Mouse (Mus musculus): Measurements from ENCODE around the gene Tlcd1. TPM values are rescaled to one million over a fixed set of nuclear protein-coding genes. Genes with fewer than 3 reads are reported as not detected.

The Tlcd1 gene
- polyA plus RNA-seq, 1 experiment from 2014 or later = 28.0 TPM

DNA sequence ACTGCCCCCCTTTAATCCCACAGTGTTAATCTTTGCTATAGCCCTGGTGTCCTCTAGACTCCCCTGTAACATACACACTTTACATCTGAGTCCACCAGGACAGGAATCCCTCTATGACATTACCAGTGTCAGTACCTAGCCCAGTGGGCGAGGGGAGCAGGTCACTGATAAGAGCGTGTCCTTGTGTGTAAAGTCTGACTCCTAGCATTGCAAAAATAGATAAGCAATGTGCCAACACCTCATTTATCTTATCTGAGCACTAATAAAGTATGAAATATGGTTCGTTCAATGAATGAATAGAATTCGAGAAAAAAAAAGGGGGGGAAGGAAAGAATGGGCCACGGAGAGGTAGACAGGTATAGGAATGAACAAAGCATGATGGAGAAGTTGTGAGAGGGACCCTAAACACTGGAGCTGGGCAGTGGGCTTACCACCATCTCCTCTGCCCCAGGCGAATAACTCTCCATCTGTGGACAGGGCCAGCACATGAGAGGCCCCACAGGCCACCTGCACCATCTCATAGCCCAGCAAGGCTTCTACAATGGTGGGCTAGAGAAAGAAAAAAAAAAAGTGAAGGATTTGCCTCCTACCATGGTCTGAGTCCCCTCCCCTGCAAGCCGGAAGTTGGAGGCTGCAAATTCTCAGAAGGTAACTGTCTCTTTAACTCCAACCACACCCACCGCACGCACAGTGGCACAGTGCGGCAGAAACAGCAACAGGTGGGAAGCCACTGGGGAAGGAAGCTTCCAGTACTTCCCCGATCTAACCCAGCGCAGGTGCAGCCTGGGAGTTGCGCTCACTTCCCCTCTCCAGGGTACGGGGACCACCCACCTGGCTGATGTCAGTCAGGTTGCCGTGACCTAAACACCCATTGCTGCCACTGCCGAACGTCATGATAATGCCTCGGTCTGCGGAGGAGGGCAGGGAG is 7.7 kb upstream of the Tlcd1 start:
- no peak overlapping the region for H3K4me3 ChIP-seq (ENCODE audit: low read depth, low read length)

GRCm38 (mm10) chr11:78170306-78170705 is 6.2 kb upstream of the Tlcd1 start:
- H3K4me3 ChIP-seq (ENCODE audit: low read depth, low read length) = no peak overlapping the region
- no peak overlapping the region for H3K27ac ChIP-seq (ENCODE audit: low read length)
- H3K4me1 ChIP-seq (ENCODE audit: control insufficient read depth, insufficient read depth, low read length) = peaks cover 13% of the 10 kb centered on the region
- no peak overlapping the region for H3K9ac ChIP-seq (replicated peaks; ENCODE audit: low read depth, low read length)
- H3K27me3 ChIP-seq (ENCODE audit: control insufficient read depth, insufficient read depth, low read length) = no peaks in the 10 kb centered on the region
- ATAC-seq (ENCODE audit: insufficient number of reproducible peaks, insufficient read depth, low FRiP score, low read depth) = no peak
- H3K9me3 ChIP-seq (ENCODE audit: control insufficient read depth, low read depth, low read length) = no peaks in the 10 kb centered on the region
- WGBS = 82% methylated on average over 15 of the region's 15 CpGs
- no peak overlapping the region for H3K4me2 ChIP-seq (replicated peaks; ENCODE audit: low read depth, low read length)
- peaks cover 8% of the 10 kb centered on the region; the same call in 1 of the 2 replicates for H3K36me3 ChIP-seq (ENCODE audit: control insufficient read depth, insufficient read depth, low read length)

More for the DNA sequence above, 7.7 kb upstream of the Tlcd1 start:
- 0 out of 2 replicates have a peak overlapping the region, but pooled peaks have one; percentile 3 for H3K4me2 ChIP-seq (replicated peaks; ENCODE audit: low read depth, low read length)
- no peaks in the 10 kb centered on the region for H3K27me3 ChIP-seq (ENCODE audit: control insufficient read depth, insufficient read depth, low read length)
- peaks cover 13% of the 10 kb centered on the region for H3K4me1 ChIP-seq (ENCODE audit: control insufficient read depth, insufficient read depth, low read length)
- peaks cover 8% of the 10 kb centered on the region; the same call in 1 of the 2 replicates for H3K36me3 ChIP-seq (ENCODE audit: control insufficient read depth, insufficient read depth, low read length)
- ATAC-seq (ENCODE audit: insufficient number of reproducible peaks, insufficient read depth, low FRiP score, low read depth) = no peak
- H3K9me3 ChIP-seq (ENCODE audit: control insufficient read depth, low read depth, low read length) = no peaks in the 10 kb centered on the region
- WGBS = 48% methylated on average over 19 of the region's 19 CpGs
- H3K27ac ChIP-seq (ENCODE audit: low read length) = no peak overlapping the region
- no peak overlapping the region for H3K9ac ChIP-seq (replicated peaks; ENCODE audit: low read depth, low read length)

DNA sequence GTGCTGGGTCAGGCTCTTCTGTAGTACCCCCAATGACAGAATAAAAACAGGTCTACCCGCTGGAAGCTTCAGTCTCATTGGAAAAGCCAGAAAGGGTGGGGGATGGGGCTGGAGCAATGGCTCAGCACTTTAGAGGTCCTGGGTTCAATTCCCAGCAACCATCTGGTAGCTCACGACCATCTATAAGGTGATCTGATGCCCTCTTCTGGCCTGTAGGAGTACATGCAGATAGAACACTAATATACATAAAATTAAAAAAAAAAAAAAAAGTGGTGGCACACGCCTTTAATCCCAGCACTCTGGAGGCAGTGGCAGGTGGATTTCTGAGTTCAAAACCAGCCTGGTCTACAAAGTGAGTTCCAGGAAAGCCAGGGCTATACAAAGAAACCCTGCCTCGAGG is 5.2 kb upstream of the Tlcd1 start:
- 77% methylated on average over 4 of the region's 4 CpGs for WGBS
- no peak for ATAC-seq (ENCODE audit: insufficient number of reproducible peaks, insufficient read depth, low FRiP score, low read depth)

GRCm38 (mm10) chr11:78172034-78172747 is 4.3 kb upstream of the Tlcd1 start:
- Histone ChIP-seq H3K27ac (ENCODE audit: low read length) (no peak overlapping the region), H3K4me3 (ENCODE audit: low read depth, low read length) (no peak overlapping the region), H3K36me3 (ENCODE audit: control insufficient read depth, insufficient read depth, low read length) (peaks cover 8% of the 10 kb centered on the region; the same call in 1 of the 2 replicates), H3K9me3 (ENCODE audit: control insufficient read depth, low read depth, low read length) (no peaks in the 10 kb centered on the region), H3K27me3 (ENCODE audit: control insufficient read depth, insufficient read depth, low read length) (no peaks in the 10 kb centered on the region), H3K4me1 (ENCODE audit: control insufficient read depth, insufficient read depth, low read length) (peaks cover 5% of the 10 kb centered on the region; the same call in 1 of the 2 replicates), H3K4me2 (replicated peaks; ENCODE audit: low read depth, low read length) (no peak overlapping the region), H3K9ac (replicated peaks; ENCODE audit: low read depth, low read length) (no peak overlapping the region)
- no peak for ATAC-seq (ENCODE audit: insufficient number of reproducible peaks, insufficient read depth, low FRiP score, low read depth)
- WGBS = 81% methylated on average over 16 of the region's 16 CpGs

More for the DNA sequence above, 5.2 kb upstream of the Tlcd1 start:
- H3K4me3 ChIP-seq (ENCODE audit: low read depth, low read length) = no peak overlapping the region
- no peak overlapping the region for H3K4me2 ChIP-seq (replicated peaks; ENCODE audit: low read depth, low read length)
- peaks cover 8% of the 10 kb centered on the region; the same call in 1 of the 2 replicates for H3K36me3 ChIP-seq (ENCODE audit: control insufficient read depth, insufficient read depth, low read length)
- H3K9ac ChIP-seq (replicated peaks; ENCODE audit: low read depth, low read length) = no peak overlapping the region
- no peaks in the 10 kb centered on the region for H3K27me3 ChIP-seq (ENCODE audit: control insufficient read depth, insufficient read depth, low read length)
- H3K4me1 ChIP-seq (ENCODE audit: control insufficient read depth, insufficient read depth, low read length) = peaks cover 10% of the 10 kb centered on the region; the same call in 1 of the 2 replicates
- H3K27ac ChIP-seq (ENCODE audit: low read length) = no peak overlapping the region
- no peaks in the 10 kb centered on the region for H3K9me3 ChIP-seq (ENCODE audit: control insufficient read depth, low read depth, low read length)

GRCm38 (mm10) chr11:78172748-78173383 is 3.6 kb upstream of the Tlcd1 start:
- H3K4me1 ChIP-seq (ENCODE audit: control insufficient read depth, insufficient read depth, low read length) = peaks cover 9% of the 10 kb centered on the region; the same call in 1 of the 2 replicates
- no peak overlapping the region for H3K4me3 ChIP-seq (ENCODE audit: low read depth, low read length)
- 86% methylated on average over 19 of the region's 19 CpGs for WGBS
- no peaks in the 10 kb centered on the region for H3K9me3 ChIP-seq (ENCODE audit: control insufficient read depth, low read depth, low read length)
- no peak for ATAC-seq (ENCODE audit: insufficient number of reproducible peaks, insufficient read depth, low FRiP score, low read depth)
- no peak overlapping the region for H3K27ac ChIP-seq (ENCODE audit: low read length)
- H3K9ac ChIP-seq (replicated peaks; ENCODE audit: low read depth, low read length) = no peak overlapping the region
- H3K27me3 ChIP-seq (ENCODE audit: control insufficient read depth, insufficient read depth, low read length) = no peaks in the 10 kb centered on the region
- H3K36me3 ChIP-seq (ENCODE audit: control insufficient read depth, insufficient read depth, low read length) = peaks cover 8% of the 10 kb centered on the region; the same call in 1 of the 2 replicates
- no peak overlapping the region for H3K4me2 ChIP-seq (replicated peaks; ENCODE audit: low read depth, low read length)

DNA sequence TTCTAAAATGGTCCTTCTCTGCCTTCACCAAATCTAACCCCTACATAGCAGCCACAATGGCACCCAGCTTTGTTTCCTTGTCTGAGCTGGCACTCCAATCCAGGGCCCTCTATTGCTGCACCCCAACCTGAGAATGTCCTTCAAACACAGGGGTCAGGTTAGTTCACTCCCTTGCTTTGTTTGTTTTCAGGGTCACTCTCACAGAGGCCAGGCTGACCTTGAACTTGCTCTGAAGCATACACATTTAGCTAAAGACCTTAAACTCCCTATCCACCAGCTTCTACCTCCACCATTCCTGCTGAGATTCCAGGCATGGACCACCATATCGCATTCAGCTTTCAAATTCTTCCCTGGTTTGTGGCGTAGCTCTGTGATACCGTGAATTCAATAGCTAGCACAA is 2.0 kb upstream of the Tlcd1 start:
- no peak overlapping the region for H3K27ac ChIP-seq (ENCODE audit: low read length)

DNA sequence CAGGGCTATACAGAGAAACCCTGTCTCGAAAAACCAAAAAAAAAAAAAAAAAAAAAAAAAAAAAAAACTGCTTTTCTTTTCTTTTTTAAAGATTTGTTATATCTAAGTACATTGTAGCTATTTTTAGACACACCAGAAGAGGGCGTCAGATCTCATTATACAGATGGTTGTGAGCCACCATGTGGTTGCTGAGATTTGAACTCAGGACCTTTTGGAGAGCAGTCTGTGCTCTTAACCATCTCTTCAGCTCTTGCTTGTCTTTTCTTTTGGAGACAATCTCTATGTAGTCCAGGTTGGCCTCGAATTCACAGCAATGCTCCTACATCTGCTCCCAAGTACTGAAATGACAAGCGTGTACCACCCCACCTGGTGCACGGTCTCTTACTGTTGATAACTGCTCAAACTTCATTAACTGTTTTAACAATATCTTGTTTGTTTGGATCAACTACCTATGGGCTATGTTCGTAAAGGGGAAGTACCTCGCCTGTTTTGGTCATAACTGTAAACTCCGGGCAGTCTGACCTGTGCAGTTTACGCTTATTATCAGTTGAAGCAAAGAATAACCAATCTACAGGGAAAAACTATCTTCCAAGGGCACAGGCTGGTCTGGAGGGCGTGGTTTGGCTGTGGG is 625 bp upstream of the Tlcd1 start:
- H3K27me3 ChIP-seq (ENCODE audit: control insufficient read depth, insufficient read depth, low read length) = no peaks in the 10 kb centered on the region
- ATAC-seq (ENCODE audit: insufficient number of reproducible peaks, insufficient read depth, low FRiP score, low read depth) = no peak
- H3K4me2 ChIP-seq (replicated peaks; ENCODE audit: low read depth, low read length) = peak overlapping the region; percentile 94
- 1% methylated on average over 9 of the region's 10 CpGs for WGBS
- peak overlapping the region; percentile 56 for H3K4me3 ChIP-seq (ENCODE audit: low read depth, low read length)
- peak overlapping the region; percentile 69 for H3K9ac ChIP-seq (replicated peaks; ENCODE audit: low read depth, low read length)
- H3K36me3 ChIP-seq (ENCODE audit: control insufficient read depth, insufficient read depth, low read length) = peaks cover 16% of the 10 kb centered on the region
- H3K9me3 ChIP-seq (ENCODE audit: control insufficient read depth, low read depth, low read length) = no peaks in the 10 kb centered on the region
- H3K27ac ChIP-seq (ENCODE audit: low read length) = peak overlapping the region; percentile 98
- H3K4me1 ChIP-seq (ENCODE audit: control insufficient read depth, insufficient read depth, low read length) = peaks cover 26% of the 10 kb centered on the region

More for the DNA sequence above, 2.0 kb upstream of the Tlcd1 start:
- no peak overlapping the region for H3K4me2 ChIP-seq (replicated peaks; ENCODE audit: low read depth, low read length)
- no peak for ATAC-seq (ENCODE audit: insufficient number of reproducible peaks, insufficient read depth, low FRiP score, low read depth)
- no peak overlapping the region for H3K9ac ChIP-seq (replicated peaks; ENCODE audit: low read depth, low read length)
- H3K4me3 ChIP-seq (ENCODE audit: low read depth, low read length) = no peak overlapping the region
- H3K9me3 ChIP-seq (ENCODE audit: control insufficient read depth, low read depth, low read length) = no peaks in the 10 kb centered on the region
- peaks cover 8% of the 10 kb centered on the region; the same call in 1 of the 2 replicates for H3K36me3 ChIP-seq (ENCODE audit: control insufficient read depth, insufficient read depth, low read length)
- peaks cover 12% of the 10 kb centered on the region; the same call in 1 of the 2 replicates for H3K4me1 ChIP-seq (ENCODE audit: control insufficient read depth, insufficient read depth, low read length)
- H3K27me3 ChIP-seq (ENCODE audit: control insufficient read depth, insufficient read depth, low read length) = no peaks in the 10 kb centered on the region
- WGBS = 71% methylated on average over 3 of the region's 3 CpGs

All from stomach, embryonic 14.5 days (tissue).